Mouse (Mus musculus) testis, adult 2 months (tissue): ENCODE results near the gene Zfp503.

ENCODE experiments used
- CTCF ChIP-seq: fragments of 200-500 bp; IDR thresholded peaks from 2 replicates; pipeline ENCODE4 v1.5.1; 2012; ENCODE audit warnings: low read depth, mild to moderate bottlenecking, inconsistent platforms, low read length, moderate library complexity; ENCODE audit not compliant: control insufficient read depth, insufficient read depth, insufficient replicate concordance
- POLR2A ChIP-seq: fragments of 200-500 bp; IDR thresholded peaks from 2 replicates; pipeline ENCODE4 v1.6.1; 2012; ENCODE audit warnings: low read depth, mild to moderate bottlenecking, inconsistent platforms, low read length, moderate library complexity; ENCODE audit not compliant: control insufficient read depth

DNA sequence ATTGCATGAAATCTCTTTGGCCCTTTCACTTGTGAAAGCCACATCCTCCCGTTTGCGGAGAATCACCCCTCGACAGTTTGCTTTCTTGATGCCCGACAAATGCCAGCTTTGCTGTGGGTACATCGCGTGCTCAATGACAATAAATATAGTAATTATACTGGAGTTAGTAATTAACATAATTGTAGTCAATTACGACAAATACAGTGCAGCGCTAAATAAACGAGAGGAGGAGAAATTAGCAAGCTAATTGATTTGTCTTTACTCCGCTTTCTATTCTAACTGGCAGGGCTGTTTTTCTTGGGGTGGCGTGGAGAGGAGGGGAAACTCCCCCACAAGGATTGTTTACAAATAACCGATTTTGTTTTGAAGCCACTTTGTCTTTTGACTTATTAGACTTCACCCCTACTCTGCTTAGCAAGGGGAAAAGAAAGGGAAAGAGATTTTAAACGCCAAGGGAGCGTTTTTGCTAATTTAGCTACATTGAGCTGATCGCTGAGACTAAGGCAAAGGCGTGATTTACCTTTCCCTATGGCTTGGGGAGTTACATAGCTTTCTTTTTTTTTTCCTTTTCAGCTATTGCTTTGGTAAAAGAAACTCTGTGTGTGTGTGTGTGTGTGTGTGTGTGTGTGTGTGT lies 48.2 kb upstream of the Zfp503 start:
- no peak for TF ChIP-seq CTCF
- TF ChIP-seq POLR2A = no peak
